Mouse (Mus musculus) layer of hippocampus, adult 9-11 months (tissue): ENCODE results near the gene A030005L19Rik.
"Not testable (repeated sequence)": the region's sequence is repeated elsewhere in the genome, so short reads cannot be mapped to it uniquely, and the experiment has no call there.

Experiments
- DNase-seq: peaks from one replicate; pipeline ENCODE4 v3.0.0; 2022

A030005L19Rik gene

DNA sequence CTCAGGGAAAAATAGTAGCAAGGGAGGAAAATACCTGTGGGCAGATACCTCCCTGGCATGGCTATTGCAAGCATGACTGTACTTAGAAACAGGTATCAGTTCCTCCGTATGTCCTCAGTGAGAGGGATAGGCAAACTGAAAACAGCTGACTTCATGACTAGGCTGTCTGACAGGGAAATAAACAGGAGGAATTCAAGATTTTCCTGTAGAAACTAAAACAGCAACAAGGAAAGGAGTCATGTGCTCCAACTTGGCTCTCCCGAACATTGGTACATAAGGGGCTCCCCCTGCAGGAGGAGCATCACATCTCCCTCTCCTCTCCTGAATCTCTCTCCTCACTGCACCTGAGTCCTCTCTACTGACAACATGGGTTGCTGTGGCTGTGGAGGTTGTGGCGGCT is at the start of gene A030005L19Rik:
Gene A030005L19Rik, plus strand, starts transcription at position 301 of the 400 bp plus-strand sequence.
- DNase-seq = no peak

GRCm38 (mm10) chr1:82870202-82870601 is 42.9 kb upstream of the A030005L19Rik start:
- DNase-seq = no peak

DNA sequence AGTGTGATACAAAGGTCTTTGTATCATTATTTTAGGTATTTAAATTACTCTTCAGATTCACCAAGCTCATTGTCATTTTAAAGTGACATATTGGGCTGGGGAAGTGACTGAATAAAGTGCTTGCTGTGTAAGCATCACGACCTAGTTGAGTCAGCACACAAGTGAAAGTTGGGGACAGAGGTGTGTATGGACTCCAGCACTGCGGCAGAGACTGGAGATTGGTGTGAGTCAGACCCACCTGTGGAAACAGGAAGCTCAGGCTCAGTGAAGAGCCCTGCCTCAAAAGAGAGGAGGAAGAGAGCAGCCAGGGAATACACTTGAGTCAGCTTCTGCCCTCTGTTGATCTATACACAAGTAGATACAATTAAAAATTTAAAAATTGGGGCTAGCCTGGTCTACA is 34.0 kb upstream of the A030005L19Rik start:
- DNase-seq = no peak

DNA sequence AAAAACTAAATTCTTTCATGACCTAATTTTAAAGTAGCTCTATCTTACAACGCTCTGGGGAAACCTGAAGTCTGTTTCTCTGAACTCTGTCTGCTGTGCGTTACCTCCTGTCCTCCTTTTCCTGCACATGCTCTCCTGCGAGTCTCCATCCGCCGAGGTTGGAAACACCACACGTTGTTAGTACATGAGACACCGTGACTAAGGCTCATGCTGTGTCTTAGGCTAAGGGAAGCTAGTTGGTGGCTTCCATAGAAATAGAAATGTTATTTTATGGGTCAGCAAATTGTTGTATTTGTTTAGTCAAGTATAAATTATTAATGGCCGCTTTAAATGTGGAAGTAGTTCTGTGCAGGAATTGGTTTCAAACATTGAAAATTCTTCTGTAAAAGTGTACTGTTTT is 32.9 kb upstream of the A030005L19Rik start:
- DNase-seq = no peak

DNA sequence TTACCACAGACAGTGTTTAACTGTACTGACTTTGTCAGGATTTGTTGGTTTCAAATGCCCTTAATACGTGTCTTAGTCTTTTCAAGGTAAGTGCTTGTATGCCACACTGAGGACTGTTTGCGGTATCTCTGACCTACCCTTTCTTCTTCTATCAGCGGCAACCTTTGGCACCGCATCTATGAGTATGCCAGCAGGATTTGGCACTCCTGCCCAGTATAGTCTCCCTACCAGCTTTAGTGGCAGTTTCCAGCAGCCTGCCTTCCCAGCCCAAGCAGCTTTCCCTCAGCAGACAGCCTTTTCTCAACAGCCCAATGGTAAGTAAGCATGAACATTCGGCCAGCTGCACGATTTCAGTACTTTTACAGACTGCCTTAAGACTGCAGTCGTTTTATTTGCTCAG is 19.9 kb upstream of the A030005L19Rik start:
- DNase-seq = no peak

GRCm38 (mm10) chr1:82900567-82900966 is 12.6 kb upstream of the A030005L19Rik start:
- no peak for DNase-seq

DNA sequence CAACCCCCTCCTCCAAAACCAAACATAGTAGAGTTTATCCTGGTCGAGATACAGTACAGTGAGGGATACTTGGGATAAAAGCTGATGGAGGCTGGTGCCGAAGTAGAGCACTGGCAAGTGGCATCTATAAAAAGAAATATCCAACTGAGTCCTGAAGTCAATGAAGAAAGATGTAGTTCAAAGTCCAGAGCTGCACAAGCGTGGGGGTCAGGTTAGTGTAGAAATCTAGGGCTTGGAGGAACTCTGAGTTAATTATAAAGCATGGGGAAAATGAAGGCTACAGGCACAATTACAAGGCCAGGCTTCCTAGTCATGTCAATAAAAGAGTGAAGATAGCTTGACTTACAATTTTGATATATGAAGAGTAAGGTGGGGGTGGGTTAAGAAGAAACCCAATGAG is 11.9 kb upstream of the A030005L19Rik start:
- DNase-seq = no peak

- no peak for DNase-seq
Observed at GRCm38 (mm10) chr1:82905886-82906285, 7.2 kb upstream of the A030005L19Rik start.

DNA sequence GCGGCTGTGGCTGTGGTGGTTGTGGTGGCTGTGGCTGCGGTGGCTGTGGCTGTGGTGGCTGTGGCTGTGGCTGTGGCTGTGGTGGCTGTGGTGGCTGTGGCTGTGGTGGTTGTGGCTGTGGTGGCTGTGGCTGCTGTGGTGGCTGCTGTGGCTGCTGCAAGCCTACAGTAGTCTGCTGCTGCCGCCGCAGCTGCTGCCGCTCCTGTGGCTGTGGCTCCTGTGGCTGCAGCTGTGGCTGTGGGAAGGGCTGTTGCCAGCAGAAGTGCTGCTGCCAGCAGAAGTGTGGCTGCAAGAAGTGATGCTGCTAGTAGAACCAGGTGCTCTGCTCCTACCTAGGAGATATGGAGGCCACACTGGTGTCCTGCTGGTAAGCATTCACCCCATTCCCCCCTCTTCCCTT is 309 bp downstream of the A030005L19Rik start:
- not testable (repeated sequence) for DNase-seq

- no peak for DNase-seq
Observed at GRCm38 (mm10) chr1:82924650-82925049, 11.5 kb downstream of the A030005L19Rik start, which contains the start of gene A030014E15Rik. Gene A030014E15Rik, plus strand, starts transcription at chr1:82924917.

- DNase-seq = not testable (repeated sequence)
Observed at GRCm38 (mm10) chr1:82930558-82930957, 17.4 kb downstream of the A030005L19Rik start.

- not testable (repeated sequence) for DNase-seq
Observed at GRCm38 (mm10) chr1:82931326-82931725, 18.2 kb downstream of the A030005L19Rik start, which contains the start of gene Gm6217. Gene Gm6217, minus strand, starts transcription at chr1:82931399.

- DNase-seq = no peak
Observed at GRCm38 (mm10) chr1:82938666-82939065, 25.5 kb downstream of the A030005L19Rik start.

DNA sequence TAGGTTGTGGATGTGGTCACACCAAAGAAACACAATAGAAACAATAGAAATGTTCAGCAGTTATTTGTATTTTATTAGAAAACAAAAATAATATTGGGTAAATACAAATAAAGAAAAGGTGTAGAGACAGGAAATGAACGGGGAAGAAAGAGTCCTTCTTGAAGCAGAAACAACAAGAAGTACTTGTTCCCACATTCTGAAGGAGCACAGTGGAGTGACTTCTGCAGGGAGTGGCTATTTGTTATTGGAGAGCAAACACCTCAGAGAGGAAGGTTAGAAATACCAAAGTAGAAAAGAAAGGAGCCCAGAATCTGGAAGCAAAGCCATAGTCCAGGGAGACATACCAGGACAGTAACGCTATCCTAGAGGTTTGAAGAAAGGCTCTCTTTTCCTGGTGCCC is 29.4 kb downstream of the A030005L19Rik start:
- not testable (repeated sequence) for DNase-seq

DNA sequence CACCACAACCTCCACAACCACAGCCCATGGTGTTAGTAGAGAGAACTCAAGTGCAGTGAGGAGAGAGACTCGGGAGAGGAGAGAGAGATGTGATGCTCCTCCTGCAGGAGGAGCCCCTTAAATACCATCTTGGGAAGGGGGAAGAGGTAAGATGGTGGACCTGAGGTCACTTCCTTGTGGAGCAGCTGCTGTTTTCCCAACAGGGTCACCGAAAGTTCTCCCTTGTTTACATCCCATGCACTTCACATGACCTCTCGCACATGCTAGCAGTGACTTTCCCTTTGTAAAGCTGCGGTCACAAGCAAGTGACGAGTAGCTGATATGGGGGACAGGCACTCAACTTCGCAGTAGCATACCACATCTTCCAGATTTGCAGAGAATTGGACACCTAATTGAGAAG is 30.2 kb downstream of the A030005L19Rik start, which contains the start of gene A030003K21Rik:
Gene A030003K21Rik, minus strand, starts transcription at position 94 of the 400 bp plus-strand sequence.
- not testable (repeated sequence) for DNase-seq

GRCm38 (mm10) chr1:82946029-82946428 is 32.9 kb downstream of the A030005L19Rik start:
- DNase-seq = not testable (repeated sequence)

DNA sequence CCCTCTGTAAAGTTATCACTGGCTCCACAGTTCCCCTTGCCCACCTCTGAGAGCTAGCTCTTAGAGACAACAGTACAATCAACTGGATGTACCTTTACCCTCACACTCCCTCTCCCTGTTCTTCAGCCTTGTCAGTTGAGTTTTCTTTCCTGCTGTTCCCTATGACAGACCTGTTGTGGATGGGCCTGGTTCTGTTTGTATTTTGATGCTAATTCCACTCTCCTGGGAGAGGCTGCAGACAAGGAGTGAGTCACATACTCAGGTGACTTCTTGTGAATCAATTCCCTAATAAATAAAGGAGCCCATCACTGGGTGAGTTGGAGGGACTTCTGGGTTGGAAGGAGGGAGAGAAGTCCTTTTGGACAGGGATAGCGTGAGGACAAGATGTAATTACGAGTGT is 35.5 kb downstream of the A030005L19Rik start:
- DNase-seq = no peak

DNA sequence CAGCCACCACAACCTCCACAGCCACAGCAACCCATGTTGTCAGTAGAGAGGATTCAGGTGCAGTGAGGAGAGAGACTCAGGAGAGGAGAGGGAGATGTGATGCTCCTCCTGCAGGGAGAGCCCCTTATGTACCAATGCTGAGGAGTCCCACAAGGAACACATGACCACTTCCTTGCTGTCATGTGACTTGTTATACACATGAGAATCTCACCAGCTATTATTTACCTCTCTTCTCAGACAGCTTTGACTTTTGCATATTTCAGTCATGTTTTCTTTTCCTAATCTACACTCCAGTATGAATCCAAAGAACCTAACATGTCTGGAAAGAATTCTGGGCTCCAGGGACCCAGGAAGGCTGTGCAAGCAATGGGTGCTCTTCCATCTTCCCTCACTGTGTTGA is 42.8 kb downstream of the A030005L19Rik start, which contains the start of gene Gm7544:
Gene Gm7544, minus strand, starts transcription at position 101 of the 400 bp plus-strand sequence.
- DNase-seq = not testable (repeated sequence)

DNA sequence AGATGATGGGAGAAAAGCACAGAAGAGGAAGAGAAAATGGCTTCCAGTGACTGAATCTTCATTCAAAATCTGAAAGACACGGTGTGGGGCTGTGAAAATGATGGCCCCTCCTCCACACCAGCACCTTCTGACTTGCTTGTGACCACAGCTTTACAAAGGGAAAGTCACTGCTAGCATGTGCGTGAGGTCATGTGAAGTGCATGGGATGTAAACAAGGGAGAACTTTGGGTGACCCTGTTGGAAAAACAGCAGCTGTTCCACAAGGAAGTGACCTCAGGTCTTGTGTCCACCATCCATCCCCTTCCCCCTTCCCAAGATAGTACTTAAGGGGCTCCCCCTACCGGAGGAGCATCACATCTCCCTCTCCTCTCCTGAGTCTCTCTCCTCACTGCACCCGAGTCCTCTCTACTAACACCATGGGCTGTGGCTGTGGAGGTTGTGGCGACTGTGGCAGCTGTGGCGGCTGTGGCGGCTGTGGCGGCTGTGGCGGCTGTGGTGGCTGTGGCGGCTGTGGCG is 46.8 kb downstream of the A030005L19Rik start, which contains the start of gene Gm47955:
Gene Gm47955, plus strand, starts transcription at position 417 of the 516 bp plus-strand sequence.
- no peak for DNase-seq
